Mouse (Mus musculus): Measurements from ENCODE around the gene Sel1l.
A peak's percentile ranks its signal among the peaks of the same experiment; 100 is the strongest.

The Sel1l gene

GRCm38 (mm10) chr12:91849045-91849467 is at the start of gene Sel1l:
Sel1l (minus strand) TSS chr12:91849157.
- DNase-seq (ENCODE audit: low spot score in 2 of 2), result peak; percentile 98 to 99

- no peak for DNase-seq (ENCODE audit: low spot score in 2 of 2)
These were observed 43.9 kb upstream of the Sel1l start for GRCm38 (mm10) chr12:91892622-91893560.

- no peak for DNase-seq (ENCODE audit: low spot score in 2 of 2)
These were observed 31.5 kb upstream of the Sel1l start for GRCm38 (mm10) chr12:91880431-91880830.

GRCm38 (mm10) chr12:91878912-91879250 is 29.9 kb upstream of the Sel1l start:
- peak; percentile 60 to 76 for DNase-seq (ENCODE audit: low spot score in 2 of 2)

GRCm38 (mm10) chr12:91878056-91878911 is 29.3 kb upstream of the Sel1l start:
- DNase-seq (ENCODE audit: low spot score in 2 of 2), result peak; percentile 11 to 12

- DNase-seq (ENCODE audit: low spot score in 2 of 2), result peak; percentile 35 to 41
These were observed 28.7 kb upstream of the Sel1l start for GRCm38 (mm10) chr12:91877646-91878045.

GRCm38 (mm10) chr12:91870671-91871070 is 21.7 kb upstream of the Sel1l start:
- peak in 1 of 2 experiments; percentile 50 for DNase-seq (ENCODE audit: low spot score in 2 of 2)

- no peak for DNase-seq (ENCODE audit: low spot score in 2 of 2)
These were observed 20.4 kb upstream of the Sel1l start for GRCm38 (mm10) chr12:91869352-91869751.

- DNase-seq (ENCODE audit: low spot score in 2 of 2), result no peak
These were observed 5.4 kb upstream of the Sel1l start for GRCm38 (mm10) chr12:91854330-91854729.

GRCm38 (mm10) chr12:91848394-91849044 is 438 bp downstream of the Sel1l start:
- DNase-seq (ENCODE audit: low spot score in 2 of 2), result peak in 1 of 2 experiments; percentile 17

- no peak for DNase-seq (ENCODE audit: low spot score in 2 of 2)
These were observed 2.9 kb downstream of the Sel1l start for GRCm38 (mm10) chr12:91846038-91846437.

- no peak for DNase-seq (ENCODE audit: low spot score in 2 of 2)
These were observed 3.6 kb downstream of the Sel1l start for GRCm38 (mm10) chr12:91845393-91845792.

- no peak for DNase-seq (ENCODE audit: low spot score in 2 of 2)
These were observed 4.4 kb downstream of the Sel1l start for GRCm38 (mm10) chr12:91844542-91844941.

- no peak for DNase-seq (ENCODE audit: low spot score in 2 of 2)
These were observed 5.1 kb downstream of the Sel1l start for GRCm38 (mm10) chr12:91843888-91844287.

GRCm38 (mm10) chr12:91841714-91842113 is 7.2 kb downstream of the Sel1l start:
- DNase-seq (ENCODE audit: low spot score in 2 of 2), result no peak

- no peak for DNase-seq (ENCODE audit: low spot score in 2 of 2)
These were observed 10.7 kb downstream of the Sel1l start for GRCm38 (mm10) chr12:91838261-91838660.

GRCm38 (mm10) chr12:91837401-91838065 is 11.4 kb downstream of the Sel1l start:
- no peak for DNase-seq (ENCODE audit: low spot score in 2 of 2)

GRCm38 (mm10) chr12:91833939-91834333 is 15.0 kb downstream of the Sel1l start:
- no peak for DNase-seq (ENCODE audit: low spot score in 2 of 2)

GRCm38 (mm10) chr12:91833237-91833938 is 15.6 kb downstream of the Sel1l start:
- no peak for DNase-seq (ENCODE audit: low spot score in 2 of 2)

GRCm38 (mm10) chr12:91831410-91831809 is 17.5 kb downstream of the Sel1l start:
- DNase-seq (ENCODE audit: low spot score in 2 of 2), result no peak

GRCm38 (mm10) chr12:91820461-91820860 is 28.5 kb downstream of the Sel1l start:
- no peak for DNase-seq (ENCODE audit: low spot score in 2 of 2)

Data from frontal cortex, postnatal 36 days (tissue).